Mouse (Mus musculus) brain, embryonic 14.5 days (tissue): Measurements from ENCODE around the gene Jdp2.

Source experiments
- CTCF ChIP-seq: fragments of 200-500 bp; IDR thresholded peaks from 2 replicates; pipeline ENCODE4 v1.5.1; 2012; ENCODE audit warnings: inconsistent platforms, mild to moderate bottlenecking, moderate library complexity, borderline replicate concordance; ENCODE audit not compliant: insufficient read depth, insufficient read length; ENCODE audit errors: extremely low read depth
- POLR2A ChIP-seq: fragments of 200-500 bp; IDR thresholded peaks from 2 replicates; pipeline ENCODE4 v1.6.1; 2012; ENCODE audit warnings: mild to moderate bottlenecking, inconsistent platforms, borderline replicate concordance; ENCODE audit not compliant: poor library complexity, insufficient read depth, insufficient read length, severe bottlenecking; ENCODE audit errors: extremely low read depth

DNA sequence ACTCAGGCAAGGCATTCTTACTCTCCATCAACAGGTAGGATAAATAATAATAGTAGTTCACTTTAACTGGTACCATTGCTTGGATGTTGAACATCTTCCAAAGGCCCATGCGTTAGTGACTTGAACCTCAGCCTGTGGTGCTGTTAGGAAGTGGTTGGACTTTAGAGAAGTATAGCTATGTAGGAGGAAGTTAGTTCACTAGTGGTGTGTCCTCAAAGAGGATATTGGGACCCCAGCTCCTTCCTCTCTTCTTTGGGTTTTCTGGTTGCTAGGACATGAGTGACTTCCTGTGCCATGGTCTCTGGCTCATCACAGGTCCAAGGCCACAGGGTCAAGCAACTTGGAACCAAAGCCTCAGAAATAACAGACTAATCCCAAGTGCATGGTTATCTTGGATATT, 49.1 kb downstream of the Jdp2 start:
- TF ChIP-seq POLR2A = no peak
- no peak for TF ChIP-seq CTCF
